Mouse (Mus musculus) gastrocnemius, adult 8-10 months (tissue): Measurements from ENCODE around the gene Gm21117. TPM values are rescaled to one million over a fixed set of nuclear protein-coding genes. Genes with fewer than 3 reads are reported as not detected.
"Not testable (repeated sequence)": the region's sequence is repeated elsewhere in the genome, so short reads cannot be mapped to it uniquely, and the experiment has no call there.

ENCODE experiments used
- DNase-seq, 2 experiments: peaks; one replicate each; pipeline ENCODE4 v3.0.0; 2022; ENCODE audit warnings: low spot score in 2 of 2
- total RNA-seq, 4 experiments: library from RNA; stranded (reverse); gene quantifications; 2 replicates each; pipeline ENCODE4 v1.2.4; 2022

The Gm21117 gene
- total RNA-seq, result not detected

DNA sequence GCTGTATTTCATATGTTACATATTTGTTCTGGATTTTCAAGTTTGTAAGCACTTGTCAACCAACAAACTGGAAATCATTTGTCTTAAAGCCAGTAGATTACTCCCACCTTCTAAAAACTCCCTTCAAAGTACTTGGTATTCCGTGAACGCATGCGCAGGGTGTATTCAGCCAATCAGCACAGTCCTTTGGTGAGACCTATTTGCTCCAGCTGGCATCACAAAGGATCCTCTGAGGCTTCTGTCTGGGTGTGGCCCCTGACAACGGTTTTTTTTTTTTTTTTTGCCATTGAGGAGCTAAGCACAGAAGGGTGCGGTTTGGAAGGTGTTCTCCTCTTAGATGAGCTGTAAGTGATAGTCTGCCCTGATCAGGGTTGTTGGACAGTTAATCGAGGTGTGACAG lies at the start of gene Gm21117:
Gm21117 (plus strand) TSS at position 301 of the 400 bp plus-strand sequence.
- not testable (repeated sequence) for DNase-seq
